Mouse (Mus musculus) CD4-positive, CD25-positive, alpha-beta regulatory T cell, adult 4 months (primary cell): ENCODE results near the gene Zbtb41. TPM values are rescaled to one million over a fixed set of nuclear protein-coding genes. Genes with fewer than 3 reads are reported as not detected.
"Not testable (repeated sequence)": the region's sequence is repeated elsewhere in the genome, so short reads cannot be mapped to it uniquely, and the experiment has no call there.

Experiments used
- ATAC-seq: one replicate; pipeline ENCODE4 v1.8.0; 2017
- polyA plus RNA-seq, 2 experiments: library from polyadenylated mRNA; unstranded; fragments of 100-300 nt; shearing (Covaris generic); gene quantifications; one replicate each; pipeline ENCODE4 v1.2.1; 2017

Gene Zbtb41
- 1 to 10 TPM; 3.4 to 3.7 TPM for polyA plus RNA-seq

DNA sequence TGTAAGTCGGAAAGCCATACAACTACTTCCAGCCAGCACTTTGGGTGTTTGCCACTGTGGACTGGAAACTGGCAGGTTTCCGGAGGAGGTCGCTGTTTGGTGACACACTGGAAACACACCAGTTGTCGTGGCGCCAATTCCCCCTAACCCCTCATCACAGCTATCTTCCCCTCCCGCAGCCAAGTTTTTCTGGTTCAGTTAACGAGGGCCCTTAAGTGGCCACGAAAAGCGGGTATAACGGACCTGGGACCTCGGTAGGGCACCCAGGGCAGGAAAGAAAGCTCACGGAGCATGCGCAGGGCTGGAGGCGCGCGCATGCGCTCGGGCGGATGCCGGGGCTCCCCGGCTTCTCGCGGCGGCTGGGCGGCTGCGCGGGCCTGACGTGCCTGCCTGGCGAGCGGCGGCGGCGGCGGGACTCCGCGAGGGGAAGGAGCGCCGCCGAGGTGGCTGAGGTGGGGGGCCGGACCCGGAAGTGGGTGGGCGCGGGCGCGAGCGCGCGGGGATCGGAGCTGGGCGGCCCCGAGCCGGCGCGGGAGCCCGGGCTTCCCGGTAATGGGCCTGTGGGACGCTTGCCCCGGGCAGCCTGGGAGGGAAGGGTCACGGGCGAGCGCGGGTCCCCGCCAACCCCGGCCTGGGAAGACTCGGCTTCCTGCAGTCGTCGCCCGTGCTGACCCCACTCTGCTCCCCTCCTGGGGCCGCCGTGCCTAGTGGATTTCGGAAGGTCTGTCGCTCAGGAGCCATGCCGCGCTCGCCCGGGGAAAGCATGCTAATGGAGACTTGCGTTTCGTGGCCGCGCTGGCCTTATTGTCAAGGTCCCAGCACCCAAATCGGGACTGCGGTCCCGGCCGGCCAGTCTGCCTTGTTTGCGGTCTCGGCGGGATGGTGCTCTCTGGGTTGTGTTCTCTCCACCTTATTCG lies at the start of gene Zbtb41:
Gene Zbtb41, plus strand, starts transcription at position 414 of the 917 bp plus-strand sequence.
- ATAC-seq = peak; percentile 83

DNA sequence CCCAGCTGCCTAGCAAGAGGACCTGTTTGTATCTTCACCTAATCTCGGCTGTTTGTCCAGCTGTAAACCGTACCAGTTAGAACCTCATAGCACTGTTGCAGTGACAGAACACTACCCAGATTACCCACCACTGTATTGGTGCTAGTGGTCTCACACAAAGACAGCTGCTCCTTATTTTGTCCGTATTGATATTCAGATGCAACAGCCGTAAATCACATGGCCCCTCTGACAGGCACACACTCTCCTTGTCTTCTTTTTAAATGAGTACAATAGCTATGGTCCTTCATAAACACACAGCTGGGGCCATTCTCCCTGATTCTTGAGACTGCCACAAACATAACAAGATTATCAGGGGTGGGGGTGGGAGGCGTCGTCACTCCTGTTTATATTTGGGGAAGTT lies 46.2 kb upstream of the Zbtb41 start:
- ATAC-seq = no peak

DNA sequence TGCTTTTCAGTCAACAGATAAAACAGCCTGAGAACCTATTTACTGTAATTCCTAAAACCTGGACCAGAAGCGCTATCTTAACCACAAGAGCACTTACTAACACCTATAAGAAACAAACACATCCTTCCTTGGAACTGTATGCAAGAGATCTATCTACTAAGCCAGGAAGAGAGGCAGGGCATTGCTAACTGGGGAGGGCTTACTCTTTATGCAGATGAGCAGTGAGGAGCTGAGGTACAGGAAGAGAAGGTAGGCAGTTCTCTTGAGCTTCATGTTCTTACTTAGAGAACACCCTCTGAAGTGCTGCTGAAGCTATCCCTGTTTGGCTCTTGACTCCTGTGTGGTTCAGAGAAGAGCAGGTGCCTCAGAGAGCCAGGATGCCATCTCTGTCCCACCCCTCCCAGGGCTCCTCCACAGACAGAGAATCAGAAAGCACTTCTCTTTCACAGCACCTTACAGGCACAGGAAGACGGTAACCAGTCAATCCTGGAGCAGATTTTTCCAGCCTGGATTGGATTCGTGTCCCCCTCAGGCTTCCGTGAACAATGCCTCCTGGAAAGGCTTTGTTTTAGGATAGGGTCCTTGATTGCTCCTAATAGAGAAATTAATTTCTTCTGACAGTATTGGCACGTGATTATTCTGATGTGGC lies 45.3 kb upstream of the Zbtb41 start, which contains the start of gene Crb1:
Gene Crb1, minus strand, starts transcription at position 463 of the 649 bp plus-strand sequence.
- no peak for ATAC-seq

DNA sequence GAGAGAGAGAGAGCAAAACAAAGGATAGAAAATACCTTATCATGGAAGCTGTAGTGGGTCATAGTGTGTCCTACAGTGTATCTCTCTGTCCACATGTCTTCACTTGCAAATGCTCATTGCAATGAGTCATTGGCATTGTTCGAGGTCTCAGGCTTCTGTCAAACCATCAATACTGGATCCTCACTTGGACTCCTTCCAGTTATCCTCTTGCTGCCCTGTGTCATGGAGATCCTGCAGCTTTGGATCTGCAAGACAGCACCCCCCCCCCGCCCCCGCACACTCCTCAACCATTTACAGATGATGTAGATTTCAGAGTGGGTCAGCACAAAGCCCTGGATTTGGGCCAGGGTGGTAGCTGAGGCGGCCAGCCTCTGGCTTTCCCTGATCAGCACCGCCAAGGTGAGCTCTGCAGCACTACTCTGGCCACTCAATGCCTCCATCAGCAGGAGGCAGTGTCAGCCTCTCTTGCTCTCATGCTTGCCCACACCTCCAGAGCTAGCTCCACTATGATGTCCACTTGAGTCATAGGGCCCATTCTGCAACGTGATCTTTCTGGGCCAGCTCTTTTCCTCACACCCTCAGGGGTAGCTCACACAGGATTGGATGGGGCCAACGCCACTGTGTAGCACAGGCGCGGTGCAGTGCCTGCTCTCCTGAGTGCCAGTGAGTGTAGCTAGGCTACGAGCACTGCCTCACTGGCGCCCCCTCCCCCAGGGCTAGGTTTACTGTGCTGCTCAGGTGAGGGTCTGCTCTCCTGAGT lies 43.0 kb upstream of the Zbtb41 start:
- ATAC-seq = no peak

DNA sequence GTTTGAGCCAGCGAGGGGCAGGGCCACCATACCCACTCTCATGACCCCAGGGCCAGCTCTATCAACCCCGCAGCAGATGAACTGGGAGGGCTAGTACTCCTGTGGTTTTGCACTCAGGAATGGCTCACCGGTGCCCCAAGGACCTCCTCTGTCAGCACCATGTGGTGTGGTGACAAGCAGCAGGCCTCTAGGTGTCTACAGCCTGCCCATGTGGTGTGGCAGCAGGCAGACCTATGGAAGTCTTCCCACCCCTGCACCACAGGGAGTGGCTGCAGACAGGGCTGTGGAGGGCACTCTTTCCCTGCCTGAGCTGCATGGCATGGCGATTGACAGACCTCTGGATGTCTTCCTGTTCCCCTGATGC lies 42.5 kb upstream of the Zbtb41 start:
- no peak for ATAC-seq

DNA sequence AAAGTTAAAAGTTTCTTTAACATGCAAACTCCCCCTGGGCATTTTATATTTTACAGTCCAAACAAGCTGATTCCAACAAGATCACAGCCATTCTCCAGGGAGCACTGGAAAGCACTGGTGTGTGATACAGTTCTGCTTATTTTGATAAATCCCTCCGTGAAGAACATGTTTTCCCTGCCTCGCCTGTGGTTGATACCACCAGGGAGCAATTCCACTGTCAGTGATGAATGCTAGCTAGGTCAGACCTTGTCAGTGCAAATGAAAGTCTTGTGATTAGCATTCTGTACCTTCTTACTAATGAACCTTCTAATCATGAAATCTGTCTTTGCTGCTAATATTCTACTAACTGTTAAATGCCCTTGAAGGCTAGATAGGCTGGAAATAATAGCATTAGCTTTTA lies 30.3 kb upstream of the Zbtb41 start:
- ATAC-seq = no peak

DNA sequence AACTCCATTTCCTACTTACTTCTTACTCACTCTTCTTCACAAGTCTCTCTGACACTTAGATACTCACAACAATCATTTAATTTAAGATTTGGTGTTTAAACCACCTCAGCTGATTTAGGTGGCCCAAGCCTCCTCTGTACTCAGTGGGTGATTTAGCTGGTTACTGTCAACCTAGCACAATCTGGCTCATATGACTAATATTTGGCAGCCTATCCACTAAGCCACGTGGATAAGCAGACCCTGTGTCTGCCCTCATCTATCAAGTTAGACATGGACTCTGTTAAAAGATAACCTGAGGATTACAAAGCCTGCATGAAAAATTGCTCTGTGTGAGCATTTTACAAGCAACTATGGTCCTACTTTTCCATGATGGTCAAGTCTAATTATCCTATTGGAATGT lies 25.5 kb upstream of the Zbtb41 start:
- ATAC-seq = no peak

DNA sequence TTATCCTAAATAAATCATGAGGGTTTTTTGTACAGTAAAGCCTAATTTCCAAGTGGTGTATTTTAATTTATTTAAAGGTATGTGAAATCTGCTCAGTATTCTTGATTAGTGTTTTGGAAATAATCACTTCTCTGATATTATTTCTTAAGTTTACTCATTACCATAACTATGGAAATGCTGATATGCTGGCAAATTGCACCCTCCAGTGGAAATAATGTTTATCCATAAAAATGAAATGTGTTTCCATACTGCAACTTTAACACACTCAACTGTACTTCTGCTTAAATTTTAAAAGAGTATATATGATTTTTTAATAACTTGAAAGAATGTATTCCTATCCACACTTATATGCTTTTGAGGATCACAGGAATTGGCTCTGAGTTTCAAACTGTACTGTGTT lies 16.3 kb upstream of the Zbtb41 start:
- ATAC-seq = no peak

DNA sequence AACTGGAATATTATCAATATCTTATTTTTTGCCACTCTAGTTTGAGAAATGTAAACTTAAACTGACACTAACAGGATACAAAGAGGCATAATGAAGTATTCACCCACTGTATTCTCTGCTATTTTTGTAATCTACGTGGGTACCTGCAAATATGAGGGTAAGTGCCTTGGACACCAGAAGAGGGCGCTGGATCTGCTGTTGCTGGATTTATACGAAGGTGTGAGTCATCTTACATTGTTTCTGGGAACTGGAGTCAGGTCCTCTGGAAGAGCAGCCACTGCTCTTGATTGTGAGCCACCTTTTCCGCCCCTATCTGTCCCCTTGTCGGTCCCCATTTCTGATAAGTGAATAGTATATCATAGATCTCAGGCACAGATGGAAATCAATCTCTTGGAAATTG lies 14.4 kb upstream of the Zbtb41 start:
- peak; percentile 41 for ATAC-seq

DNA sequence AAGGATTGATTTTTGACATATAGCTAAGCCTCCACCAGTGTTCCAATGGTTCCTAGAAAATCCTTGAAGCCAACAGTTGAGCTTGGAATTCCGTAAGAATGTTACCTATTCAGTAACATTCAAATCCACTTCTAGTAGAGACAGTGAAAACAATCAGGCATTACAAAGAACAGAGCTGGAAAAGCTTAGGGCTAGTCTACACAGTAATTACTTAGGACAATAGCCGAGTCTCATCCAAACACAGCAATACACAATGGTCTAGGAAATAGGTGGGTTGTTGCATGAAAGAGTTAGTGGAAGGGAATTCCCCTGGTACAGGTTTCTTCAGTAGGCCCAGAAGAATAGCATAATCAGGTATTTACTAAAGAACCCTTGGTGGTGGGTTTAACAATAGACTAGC lies 9.7 kb upstream of the Zbtb41 start:
- not testable (repeated sequence) for ATAC-seq

DNA sequence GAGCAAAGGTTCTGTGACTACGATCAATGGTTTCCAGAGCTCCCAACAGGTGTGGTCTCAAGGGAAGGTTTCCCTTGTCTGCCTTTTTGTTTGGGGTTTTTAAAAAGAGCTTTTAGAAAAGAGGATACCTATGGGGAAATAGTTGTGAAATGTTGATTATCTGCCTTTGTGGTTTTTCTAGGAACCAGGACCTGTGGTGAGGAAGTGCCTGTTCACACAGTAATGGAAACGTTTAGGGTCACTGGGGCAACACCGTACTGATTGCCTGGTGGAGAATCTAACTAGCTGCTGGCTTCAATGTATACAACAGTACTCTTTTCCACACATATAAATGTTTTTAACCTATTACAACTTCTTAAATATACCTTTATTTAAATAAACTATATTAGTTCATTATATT lies 8.6 kb upstream of the Zbtb41 start:
- ATAC-seq = peak; percentile 82

DNA sequence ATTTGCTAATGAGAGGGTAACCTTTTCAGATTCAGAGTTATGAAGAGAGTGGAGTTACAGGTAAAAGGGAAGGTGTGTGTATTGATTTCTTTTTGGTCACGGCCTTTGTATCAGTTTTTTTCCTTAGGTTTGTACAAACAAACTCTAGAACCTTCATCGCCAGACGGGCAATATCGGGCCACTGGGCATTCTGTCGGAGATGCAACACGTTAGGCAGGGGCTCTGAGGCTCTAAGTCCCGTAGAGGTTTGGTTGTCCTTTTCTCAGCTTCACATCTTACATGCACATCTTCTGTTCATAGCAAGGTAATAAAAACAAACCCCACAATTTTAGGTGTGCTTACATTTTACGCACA lies 590 bp upstream of the Zbtb41 start:
- ATAC-seq = peak; percentile 20

DNA sequence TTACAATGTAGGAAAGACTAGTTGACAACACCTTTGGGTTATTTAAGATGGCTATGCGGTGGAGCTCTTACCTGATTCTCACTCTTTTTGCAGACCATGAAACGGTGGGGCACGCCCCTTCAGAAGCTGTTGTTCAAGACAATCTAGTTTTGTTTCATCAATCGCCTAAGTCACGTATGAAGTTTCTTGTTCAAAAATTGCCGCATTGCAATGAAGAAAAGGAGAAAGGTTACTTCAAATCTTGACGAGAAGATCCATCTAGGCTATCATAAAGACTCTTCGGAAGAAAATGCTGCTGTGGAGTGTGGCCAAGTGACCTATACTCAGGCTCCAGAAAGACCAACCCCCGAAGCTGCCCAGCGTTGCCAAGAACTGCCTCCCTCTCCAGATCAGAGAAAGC lies 853 bp downstream of the Zbtb41 start:
- ATAC-seq = no peak

DNA sequence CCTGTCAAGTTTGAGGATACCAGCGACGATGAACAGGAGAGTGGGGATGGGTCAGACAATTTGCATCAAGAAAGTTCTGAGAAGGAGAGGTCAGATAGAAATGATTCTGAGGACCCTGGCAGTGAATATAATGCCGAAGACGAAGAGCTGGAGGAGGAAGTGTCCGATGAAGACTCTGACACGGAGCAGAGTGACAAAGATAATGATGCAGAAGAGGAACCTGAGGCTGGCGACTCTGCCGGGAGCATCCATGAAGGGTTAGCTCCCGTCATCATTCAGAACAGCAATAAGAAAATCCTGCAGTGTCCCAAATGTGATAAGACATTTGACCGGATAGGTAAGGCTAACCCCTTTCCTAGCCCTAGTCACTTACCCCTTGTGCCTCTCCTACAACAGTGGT lies 1.8 kb downstream of the Zbtb41 start:
- ATAC-seq = no peak

DNA sequence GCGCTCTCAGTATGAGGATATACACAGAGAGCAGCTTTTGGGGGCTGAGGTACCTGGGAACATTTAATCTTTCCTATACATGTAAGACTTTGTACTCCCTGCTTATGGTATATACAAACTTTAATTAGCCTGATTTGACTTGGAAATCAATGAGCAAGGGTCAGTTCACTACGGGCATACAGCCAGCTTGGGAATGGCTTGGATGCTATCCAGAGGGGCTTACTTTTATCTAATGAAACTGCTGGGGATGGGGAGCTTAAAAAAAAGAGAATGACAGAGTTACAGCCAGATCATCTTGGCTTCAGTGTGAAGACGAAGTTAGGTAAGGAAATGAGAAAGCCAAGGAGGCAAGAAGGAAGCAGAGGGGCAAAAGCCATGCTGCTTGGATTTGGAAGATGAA lies 2.9 kb downstream of the Zbtb41 start:
- ATAC-seq = no peak

DNA sequence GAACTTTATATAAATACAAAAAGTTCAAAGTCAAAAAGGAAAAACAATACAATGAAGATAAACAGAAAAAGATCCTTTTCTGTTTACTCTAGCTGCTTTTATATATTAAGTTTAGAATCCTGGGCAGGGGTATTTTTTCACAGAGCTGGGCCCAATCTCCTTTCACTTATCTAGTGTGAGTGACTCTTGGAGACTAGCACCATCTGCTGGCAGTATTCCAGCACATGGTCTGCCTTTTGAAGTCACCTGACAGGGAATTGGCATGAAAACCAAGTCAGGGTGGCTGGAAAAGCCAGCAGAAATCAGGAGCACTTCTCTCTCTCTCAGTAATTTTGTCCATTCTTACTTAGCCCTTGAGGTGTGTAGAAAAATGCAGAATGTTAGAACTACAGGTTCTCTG lies 16.3 kb downstream of the Zbtb41 start:
- peak; percentile 82 for ATAC-seq

DNA sequence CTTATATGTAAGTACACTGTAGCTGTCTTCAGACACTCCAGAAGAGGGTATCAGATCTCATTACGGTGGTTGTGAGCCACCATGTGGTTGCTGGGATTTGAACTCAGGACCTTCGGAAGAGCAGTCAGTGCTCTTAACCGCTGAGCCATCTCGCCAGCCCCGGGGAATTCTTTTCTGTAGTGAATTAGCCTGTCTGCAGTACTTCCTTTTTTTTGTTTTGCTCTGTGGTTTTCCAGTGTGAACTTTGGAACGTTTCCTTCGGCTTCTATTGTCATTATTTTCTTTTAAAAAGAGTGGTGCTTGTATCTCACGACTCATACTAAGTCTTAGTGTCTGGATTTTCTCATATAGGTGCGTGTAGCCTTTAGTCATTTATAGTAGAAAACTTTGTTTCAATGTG lies 21.0 kb downstream of the Zbtb41 start:
- ATAC-seq = not testable (repeated sequence)

DNA sequence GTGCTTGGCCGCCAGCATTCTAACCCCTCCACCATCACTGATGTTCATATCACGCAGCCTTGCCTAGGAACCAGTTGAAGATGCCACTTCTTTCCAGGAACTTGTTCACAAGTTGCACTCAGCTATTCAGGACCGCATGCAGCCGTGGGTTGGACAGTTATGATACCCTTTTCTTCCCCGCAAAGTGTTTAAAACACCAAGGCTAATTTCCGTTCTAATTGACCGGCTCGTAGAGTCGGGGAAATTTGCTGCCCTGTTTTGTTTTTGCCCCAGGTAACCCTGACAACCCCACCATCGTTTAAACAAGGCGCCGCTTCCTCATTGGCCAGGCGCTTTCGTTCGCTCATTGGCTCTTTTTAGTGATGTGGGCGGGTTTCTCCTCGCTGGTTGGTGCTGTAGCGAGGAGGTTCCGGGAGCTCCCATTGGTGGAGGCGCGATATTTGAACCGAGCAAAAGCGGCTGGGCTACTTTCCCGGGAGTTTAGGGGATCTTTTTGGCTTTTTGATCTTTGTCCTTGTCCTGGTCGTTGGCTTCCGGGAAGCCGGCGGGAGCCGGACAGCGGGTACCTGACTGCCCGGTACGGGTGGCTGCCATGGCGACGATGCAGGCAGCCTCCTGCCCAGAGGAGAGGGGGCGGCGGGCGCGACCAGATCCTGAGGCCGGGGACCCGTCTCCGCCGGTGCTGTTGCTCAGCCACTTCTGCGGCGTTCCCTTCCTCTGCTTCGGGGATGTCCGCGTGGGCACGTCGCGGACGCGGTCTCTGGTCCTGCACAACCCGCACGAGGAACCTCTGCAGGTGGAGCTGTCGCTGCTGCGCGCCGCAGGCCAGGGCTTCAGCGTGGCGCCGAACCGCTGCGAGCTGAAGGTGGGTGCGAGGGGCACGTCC lies 32.5 kb downstream of the Zbtb41 start, which contains the start of gene Aspm:
Gene Aspm, plus strand, starts transcription at position 433 of the 886 bp plus-strand sequence.
- ATAC-seq = peak; percentile 99

DNA sequence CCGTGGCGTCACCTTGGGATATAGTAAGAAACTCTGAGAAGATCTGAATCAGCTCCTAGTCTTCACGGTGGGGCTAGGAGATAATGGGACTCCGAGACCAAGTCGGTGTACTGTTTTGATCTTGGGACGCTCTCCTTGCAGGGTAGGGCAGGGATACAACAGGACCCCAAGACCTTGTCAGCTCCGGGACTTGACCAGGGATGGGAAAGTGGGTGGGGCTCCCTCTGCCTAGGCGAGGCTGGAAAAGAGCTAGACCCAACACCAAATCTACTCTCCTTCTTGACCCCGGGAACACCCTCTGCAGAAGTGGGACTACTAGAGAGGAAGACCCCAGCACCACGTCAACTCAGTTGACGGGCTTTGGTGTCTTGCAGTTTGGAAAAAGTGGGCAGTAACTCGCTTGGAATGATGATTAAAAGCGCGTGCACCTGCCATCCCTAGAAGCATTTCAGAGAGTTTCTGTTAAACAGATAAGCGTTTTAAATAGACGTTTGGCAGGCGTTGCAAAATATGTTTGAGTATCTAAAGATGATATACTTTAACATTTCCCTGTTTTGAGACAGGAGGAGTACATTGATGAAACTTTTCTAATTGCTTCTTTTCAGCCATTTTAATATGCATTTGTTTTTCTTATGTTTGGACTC lies 33.3 kb downstream of the Zbtb41 start:
- no peak for ATAC-seq

DNA sequence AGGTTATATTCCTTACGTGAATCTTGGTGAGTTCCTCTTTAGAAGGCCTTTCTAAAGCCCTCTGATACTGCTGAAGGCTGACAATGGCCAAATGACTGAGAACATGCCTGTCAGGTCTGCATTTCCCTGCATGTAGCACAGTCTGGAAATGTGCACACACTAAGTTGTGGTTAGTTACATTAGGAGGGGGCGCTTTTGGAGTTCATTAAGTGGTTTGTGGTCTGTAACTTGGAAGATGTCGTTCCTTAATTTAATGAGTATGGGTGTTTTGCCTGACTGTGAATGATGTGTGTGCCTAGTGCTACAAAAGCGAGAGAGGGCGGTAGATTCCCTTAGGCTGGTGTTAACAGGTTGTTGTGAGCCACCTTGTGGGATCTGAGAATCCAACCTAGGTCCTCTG lies 38.7 kb downstream of the Zbtb41 start:
- no peak for ATAC-seq

DNA sequence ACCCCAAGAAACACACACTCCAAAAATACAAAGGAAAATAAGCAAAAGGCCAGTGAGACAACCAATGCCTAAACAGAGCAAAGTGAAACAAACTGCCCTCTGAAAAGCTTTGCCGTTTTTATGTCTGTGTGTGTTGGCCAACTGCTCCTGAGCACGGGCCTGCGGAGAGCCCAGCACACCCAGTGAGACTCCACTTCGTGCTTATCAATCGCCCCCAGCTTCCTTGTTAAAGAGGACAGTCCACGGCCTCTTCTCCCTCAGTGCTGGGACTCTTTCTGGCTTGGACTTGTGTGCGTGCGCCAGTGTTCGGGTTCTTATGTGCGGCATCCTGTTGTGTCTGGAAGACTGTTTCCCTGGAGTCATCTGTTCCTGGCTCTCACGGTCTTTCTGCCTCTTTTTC lies 43.8 kb downstream of the Zbtb41 start:
- no peak for ATAC-seq

DNA sequence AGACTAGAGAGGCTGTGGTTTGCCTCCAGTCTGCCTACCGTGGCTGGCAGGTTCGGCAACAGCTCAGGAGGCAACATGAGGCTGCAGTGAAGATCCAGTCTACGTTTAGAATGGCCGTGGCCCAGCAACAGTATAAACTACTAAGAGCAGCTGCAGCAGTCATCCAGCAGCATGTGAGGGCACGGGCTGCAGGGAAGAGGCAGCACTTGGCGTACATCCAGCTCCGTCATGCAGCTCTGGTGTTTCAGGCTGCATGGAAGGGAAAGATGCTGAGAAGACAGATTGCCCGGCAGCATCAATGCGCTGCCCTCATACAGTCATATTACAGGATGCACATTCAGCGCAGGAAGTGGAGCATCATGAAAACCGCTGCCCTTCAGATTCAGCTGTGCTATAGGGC lies 56.8 kb downstream of the Zbtb41 start:
- no peak for ATAC-seq
